Mouse (Mus musculus) neutrophil, adult 5-6 weeks (primary cell): ENCODE results near the gene Slc26a6. TPM values are rescaled to one million over a fixed set of nuclear protein-coding genes. Genes with fewer than 3 reads are reported as not detected.

Experiments
- ATAC-seq: fragments of 151-379, 151-347 bp; 2 replicates; pipeline ENCODE4 v1.8.0; 2017; ENCODE audit warnings: mild to moderate bottlenecking, moderate TSS enrichment; ENCODE audit not compliant: insufficient number of reproducible peaks, poor library complexity, low FRiP score, severe bottlenecking; ENCODE audit errors: extremely low read depth
- total RNA-seq: library from RNA; stranded (forward); fragments of 200-1000 nt; gene quantifications from 2 replicates; pipeline ENCODE4 v1.2.3, GENCODE M21; 2017

Slc26a6 gene
- total RNA-seq, 1 experiment from 2014 or later, result 2.4 TPM

DNA sequence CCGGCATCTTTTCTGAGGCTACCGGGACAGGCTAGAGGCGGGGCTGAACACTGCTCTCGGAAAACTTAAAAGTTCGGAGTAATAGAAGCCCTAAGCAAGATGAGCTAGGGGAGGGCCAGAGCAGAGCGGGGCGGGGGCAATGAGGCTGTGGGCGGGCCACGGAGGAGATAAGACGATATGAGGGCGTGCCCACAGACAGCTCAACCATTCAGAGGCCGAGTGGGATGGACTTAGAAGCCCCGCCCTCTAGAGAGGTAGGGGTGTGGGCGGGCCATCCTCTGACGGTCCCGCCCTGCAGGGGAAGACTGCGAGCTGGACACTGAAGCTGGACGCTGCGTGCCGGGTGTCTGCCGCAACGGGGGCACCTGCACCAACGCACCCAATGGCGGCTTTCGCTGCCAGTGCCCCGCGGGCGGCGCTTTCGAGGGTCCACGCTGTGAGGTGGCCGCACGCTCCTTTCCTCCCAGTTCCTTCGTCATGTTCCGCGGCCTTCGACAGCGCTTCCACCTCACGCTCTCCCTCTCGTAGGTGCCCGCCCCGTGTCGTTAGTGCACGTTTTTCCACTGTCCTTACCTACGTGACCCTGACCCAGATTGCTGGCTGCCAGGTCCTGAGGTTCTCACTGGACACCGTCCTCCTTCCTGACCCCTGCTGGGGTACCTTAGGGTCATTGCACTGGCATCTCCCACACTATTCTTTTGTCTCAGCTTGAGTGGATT, 20.5 kb upstream of the Slc26a6 start:
- peak; percentile 90 for ATAC-seq

DNA sequence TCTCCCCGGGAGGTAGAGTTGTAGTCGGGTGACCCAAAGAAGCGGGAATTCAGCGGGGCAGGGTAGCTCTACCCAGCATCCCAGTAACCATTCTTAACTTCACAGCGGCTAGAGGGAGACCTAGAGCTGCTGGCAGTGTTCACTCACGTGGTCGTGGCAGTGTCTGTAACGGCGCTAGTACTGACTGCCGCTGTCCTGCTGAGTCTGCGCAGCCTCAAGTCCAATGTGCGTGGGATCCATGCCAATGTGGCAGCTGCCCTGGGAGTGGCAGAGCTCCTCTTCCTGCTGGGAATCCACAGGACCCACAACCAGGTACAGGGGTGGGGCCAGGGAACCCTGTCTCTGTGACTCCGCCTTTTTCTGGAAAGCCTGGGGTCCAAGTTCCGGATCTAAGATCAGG, 10.1 kb upstream of the Slc26a6 start:
- ATAC-seq, result no peak

DNA sequence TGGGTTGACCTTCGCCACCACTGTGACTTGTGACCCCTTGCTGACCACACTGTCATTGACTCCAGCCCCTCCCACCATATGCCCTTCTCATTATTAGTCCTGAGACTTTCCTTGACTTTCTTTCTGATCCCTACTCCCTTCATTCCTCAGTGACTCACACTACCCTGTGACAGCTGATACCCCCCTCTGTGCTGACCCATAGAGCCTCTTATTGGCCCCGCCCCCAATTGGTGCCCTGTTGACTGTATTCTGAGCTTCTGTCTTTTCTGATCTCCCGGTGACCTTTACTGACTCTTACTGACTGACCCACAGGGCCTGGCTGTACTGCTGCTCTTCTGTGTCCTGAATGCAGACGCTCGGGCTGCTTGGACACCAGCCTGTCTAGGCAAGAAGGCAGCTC, 7.7 kb upstream of the Slc26a6 start:
- no peak for ATAC-seq

DNA sequence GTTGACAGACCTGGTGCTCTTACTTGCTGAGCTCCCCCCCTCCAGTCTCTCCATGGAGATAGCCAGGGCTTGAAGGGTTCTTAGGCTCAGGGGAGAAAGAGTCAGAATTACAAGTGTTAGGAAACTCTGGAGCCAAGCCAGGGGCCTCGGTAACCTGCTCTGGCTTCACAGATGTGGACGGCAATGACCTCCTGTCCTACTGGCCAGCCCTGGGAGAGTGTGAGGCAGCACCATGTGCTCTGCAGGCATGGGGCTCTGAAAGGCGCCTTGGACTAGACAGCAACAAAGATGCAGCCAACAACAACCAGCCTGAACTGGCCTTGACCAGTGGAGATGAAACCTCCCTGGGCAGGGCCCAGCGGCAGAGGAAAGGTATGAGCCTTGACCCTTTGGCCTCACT, 5.7 kb upstream of the Slc26a6 start:
- ATAC-seq, result no peak

DNA sequence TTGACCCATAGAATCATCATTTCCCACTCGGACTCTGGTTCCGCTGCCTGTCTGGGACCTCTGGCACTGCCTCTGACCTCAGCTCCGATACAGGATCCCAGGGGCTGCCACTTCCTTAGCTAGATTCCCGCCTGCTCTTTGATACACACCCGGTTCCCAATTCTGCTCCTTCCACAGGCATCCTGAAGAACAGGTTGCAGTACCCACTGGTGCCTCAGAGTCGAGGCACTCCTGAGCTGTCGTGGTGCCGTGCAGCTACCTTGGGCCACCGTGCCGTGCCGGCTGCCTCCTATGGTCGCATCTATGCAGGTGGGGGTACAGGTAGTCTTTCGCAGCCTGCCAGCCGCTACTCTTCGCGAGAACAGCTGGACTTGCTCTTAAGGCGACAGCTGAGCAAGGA, 4.7 kb upstream of the Slc26a6 start:
- ATAC-seq, result no peak

DNA sequence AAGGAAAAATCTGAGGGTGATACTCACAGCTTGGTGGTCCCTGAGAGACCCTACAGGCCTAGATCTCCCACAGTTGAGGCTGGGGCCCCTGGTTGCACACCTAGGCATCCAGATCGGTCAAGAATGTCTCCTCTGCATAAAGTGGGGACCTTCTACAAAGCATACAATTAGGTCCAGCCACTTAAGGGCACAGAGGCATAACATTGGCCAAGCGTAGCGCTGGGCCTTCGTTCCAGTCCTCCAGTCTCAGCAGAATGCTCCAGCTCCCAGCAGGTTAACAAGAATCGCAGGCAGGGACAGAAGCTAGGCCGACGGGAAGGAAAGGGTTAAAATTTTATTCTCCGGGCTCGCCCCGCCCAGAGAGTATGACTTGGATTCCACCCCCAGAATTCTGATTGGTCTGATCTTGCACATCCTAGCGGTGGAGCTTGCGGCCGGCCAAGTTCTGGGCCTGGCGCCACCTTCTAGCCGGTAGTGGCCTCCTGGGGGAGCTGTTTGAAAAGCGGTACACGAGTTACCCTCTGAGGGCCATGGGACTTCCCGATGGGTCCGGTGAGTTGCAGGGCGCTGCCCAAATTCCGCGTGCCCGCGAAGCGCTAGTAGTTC, 655 bp downstream of the Slc26a6 start:
- peak; percentile 84 for ATAC-seq

DNA sequence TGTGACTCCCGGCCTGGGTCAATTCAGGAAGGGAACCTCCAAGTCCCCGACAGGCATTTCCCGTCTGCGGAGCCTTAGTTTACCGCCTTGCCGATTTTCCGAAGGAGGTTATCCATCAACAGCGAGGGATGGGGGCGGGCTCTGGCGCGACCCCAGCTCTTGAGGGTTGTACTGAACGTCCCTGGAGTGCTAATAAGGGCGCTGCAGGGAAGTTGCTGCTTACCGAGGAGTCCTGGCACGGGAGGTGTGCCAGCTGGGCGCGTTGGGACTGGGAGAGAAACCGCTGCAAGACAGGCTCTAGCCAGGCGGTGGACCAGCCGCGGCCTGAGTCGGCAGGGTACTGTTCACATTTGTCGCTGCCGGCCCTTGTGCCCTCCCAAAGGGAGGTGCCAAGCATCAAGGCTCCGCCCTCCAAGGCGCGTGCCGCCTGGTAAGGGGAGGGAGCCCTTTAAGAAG, 1.2 kb downstream of the Slc26a6 start:
- peak; percentile 66 for ATAC-seq

DNA sequence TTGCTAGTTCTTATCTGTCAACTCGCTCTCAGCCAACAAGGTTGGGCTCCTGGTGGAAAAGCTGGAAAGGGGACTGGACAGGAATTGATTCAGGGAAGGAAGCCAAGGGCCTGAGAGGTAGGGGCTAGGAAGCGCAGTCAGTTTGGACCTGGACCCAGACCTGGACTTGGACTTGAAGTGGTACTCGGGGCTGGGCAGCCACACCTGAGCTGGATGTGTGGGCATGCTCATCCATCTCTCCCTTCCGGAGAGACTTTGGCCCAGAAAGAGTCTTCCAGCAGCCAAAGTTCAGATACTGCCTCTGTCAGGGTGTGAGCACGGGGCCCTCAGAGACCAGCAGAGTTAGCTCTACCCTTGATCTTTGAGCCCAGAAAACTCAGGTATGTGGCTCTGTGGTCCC, 2.3 kb downstream of the Slc26a6 start:
- ATAC-seq, result no peak

DNA sequence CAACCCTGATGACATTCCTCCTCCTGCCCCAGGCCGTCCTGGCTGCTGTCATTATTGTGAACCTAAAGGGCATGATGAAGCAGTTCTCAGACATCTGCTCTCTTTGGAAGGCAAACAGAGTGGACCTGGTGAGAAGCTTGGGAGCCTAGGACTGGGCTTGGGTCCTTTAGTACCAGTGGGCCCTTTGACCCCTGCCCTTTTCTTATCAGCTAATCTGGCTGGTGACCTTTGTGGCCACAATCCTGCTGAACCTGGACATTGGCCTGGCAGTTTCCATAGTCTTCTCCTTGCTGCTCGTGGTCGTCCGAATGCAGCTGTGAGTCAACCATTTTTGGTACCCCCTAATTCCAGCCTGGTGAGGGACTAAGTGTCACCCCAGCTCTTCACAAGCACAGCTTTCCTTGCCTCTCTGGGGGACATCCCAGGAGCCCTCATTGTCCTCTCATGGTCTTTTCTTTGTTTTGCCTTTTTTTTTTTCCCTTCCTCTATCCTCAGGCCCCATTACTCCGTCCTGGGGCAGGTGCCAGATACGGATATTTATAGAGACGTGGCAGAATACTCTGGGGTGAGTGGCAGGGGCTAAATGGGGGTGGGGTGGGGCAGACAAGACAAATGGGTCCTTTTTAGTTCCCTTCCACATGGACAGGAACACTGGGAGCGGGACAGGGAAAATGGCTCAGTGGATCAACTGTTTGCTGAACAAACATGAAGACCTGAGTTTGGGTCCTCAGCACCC, 5.9 kb downstream of the Slc26a6 start:
- ATAC-seq, result no peak

DNA sequence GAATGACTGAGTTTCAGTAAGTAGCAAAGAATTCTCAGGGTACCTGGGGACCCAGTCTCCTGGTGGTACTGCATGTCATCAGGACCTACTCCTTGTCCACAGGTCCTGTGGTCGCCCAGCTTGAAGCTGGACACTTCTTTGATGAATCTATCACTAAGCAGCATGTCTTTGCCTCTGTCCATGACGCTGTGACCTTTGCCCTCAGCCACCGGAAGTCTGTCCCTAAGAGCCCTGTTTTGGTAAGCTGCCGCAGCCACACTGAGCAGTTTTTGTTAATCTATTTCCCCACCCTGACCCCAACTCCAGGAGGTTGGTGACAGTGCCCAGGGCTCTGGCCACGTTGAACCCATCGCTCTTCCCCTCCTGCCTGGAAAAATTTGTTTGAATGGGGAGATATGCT, 59.2 kb downstream of the Slc26a6 start:
- no peak for ATAC-seq

DNA sequence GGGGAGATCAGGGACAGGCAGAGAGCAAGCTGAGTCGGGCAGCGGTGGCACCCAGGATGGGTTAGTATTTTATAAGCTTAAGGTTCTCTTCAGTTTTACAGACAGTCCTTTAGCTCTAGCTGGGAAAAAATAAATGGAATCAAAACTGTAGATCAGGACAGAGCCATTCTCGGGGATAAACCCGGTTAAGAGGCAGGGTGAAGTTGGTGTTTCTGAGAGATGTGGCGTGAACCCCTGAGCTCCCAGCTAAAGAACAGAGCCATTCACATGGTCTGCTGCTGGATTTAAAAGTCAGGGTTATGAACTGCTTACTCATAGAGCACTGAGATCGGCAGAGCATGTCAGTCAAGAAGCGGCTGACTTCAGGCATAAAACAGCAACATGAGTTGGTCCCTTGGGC, 60.1 kb downstream of the Slc26a6 start:
- ATAC-seq, result no peak

DNA sequence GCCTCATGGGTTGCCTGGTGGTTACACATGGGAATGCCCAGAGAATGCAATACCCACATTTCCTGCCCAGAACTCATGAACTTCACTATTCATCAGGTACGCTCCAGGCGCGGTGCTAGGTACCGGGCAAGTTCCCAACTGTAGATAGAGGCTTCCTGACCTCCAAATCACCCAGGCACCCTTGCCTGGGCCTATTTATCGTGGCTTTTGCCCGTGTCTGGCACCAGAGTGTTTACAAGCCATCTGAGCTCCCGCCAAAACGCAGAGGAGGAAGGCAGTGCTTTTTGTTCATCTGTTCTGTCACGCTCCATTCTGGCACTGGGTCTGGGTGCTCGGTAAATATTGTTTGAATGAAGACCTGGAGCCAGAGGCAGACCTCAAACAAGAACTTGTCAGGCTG, 60.5 kb downstream of the Slc26a6 start:
- ATAC-seq, result no peak

DNA sequence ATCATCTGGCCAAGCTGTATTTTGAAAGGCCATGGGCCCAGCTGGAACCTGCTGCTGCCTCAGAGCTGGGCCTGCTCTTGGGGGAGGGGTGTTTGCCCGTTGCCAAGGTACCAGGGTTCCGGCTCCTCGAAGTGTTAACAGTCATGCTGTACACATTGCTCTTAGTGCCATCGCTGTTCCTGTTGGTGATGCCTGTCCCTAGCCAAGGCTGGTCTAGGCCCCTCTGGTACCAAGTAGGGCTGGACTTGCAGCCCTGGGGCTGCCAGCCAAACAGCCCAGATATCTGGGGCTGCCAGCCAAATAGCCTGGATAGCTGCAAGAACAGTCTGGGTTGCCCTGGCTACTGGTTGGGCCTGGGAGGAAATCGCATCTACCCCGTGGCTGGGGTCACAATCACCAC, 61.4 kb downstream of the Slc26a6 start, which contains the start of gene Tmem89:
Tmem89 (plus strand) TSS at position 129 of the 400 bp plus-strand sequence.
- ATAC-seq, result no peak

DNA sequence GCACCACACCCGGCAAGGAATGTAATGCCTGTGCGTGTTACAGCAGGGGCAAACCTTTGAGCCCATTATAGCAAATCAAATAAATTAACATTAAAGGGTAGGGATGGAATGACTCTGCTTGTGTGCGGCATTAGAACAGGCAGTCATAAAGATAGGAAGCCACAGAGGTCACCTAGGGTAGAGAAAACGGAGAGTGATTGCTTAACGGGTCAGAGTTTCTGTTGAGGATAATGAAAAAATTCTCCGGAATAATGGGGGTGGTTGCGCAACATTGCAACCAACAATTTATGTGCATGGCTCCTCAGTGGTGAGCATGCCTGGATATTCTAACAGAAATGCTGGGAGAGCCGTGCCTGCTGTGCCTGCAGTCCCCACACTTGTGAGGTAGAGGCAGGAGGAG, 72.8 kb downstream of the Slc26a6 start:
- ATAC-seq, result no peak

DNA sequence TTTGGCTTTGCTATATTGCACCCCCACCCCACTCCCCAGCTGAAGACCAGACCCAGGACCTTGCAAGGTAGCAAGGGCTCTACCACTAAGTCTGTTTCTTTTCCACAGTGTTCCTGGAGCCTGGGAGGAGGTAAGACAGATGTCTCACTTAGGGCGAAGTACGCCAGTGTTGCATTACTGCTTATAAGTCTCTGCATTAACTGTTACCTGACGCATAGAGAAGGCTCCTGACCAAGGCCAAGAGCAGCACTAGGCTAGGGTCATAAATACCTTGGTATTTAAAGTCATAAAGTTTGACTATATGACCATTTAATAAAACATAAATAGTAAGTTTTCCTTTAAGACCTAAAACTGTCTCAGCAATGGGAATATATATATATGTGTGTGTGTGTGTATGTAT, 75.3 kb downstream of the Slc26a6 start:
- ATAC-seq, result no peak

DNA sequence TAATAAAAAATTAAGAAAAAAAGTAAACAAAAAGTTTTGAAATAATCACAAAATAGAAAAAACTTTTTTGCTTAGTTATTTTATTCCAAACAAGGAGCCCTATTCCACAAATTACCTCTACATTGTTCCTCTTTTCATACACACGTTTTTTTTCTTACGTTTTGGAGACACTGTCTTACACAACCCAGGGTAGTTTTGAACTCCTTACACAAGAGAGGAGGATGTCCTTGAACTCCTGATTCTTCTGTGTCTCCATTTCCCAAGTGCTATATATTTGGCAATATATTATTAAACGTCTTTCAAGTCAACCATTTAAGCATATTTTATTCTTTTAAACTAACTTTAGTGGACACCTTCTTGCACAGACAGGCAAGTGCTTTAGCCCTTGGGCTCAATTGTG, 82.9 kb downstream of the Slc26a6 start:
- ATAC-seq, result no peak

DNA sequence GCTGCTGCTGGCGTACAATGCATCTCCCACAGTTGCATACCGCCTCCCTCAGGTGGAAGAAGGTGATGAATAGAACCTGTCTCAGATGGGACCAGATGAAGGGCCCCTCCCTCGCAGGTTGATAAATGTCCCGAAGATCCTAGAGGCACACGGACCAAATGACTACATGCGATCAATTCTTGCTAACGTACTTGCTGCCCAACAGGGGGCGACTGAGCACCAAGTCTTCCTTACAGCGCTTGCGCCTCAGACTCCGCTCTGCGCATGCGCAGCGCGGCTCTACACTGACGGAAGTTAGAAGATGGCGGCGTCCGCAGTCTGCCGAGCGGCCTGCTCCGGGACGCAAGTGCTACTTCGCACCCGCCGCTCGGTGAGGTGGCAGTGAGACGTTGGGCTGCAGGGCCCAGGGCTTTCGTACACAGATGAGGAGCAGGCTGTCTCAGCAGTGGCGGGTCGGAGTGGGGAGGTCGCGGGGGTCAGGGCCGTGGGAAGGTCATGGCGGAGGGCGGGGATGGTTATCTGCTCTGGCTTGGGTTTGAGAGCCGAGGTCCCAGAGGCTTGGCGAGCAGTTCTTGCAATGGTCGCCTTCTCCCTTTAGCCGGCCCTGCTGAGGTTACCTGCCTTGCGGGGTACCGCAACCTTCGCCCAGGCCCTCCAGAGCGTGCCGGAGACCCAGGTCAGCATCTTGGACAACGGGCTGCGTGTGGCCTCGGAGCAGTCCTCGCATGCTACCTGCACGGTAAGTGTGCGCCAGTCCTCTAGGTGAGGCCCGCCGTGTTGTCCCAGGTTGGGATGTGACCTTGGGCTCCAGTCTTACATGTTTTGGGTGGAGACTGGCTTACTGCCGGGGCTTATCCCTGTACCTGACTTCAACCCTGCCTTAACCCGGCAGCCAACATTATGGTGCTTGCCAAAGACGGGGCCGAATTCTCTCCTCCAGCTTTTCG, 83.6 kb downstream of the Slc26a6 start, which contains the start of gene Uqcrc1:
Uqcrc1 (plus strand) TSS at position 216 of the 947 bp plus-strand sequence.
- peak; percentile 96 for ATAC-seq

DNA sequence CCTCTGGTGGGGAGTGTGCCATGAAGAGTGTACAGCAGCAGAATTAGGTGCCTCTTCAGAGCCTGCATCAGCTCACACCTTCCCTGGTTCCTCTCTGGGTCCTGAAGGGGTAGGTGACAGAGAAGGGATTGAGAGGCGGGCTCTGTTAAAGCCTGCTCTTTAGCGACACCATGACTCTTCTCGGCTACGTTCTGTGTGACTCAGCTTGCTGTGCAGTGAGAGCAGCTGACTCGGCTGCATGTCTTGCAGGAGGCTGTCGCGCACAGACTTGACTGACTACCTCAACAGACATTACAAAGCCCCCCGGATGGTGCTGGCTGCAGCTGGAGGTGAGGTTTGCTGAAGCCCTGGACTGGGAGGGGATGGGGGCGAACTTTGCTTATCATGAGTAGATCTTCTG, 92.0 kb downstream of the Slc26a6 start:
- no peak for ATAC-seq

DNA sequence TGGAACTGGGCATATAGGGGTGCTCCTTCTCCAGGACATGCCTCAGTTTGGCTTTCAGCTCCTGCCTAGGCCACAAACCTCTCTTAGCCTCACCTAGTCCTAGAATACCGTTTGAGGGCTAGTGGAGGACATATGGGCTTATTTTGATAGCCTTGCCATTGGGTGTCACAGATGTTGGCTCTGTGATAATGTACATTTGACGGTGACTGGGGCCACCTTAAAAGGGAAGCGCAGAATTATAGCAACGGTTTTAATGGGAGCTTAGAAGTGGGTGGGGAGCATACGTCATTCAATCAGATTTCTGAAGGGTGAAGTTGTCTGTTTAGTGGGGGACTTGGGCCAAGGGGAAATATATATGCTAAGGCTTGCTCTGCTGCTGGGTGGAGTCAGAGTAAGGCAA, 92.5 kb downstream of the Slc26a6 start:
- no peak for ATAC-seq
